Mouse (Mus musculus) CD4-positive, CD25-positive, alpha-beta regulatory T cell, adult 2 months (primary cell): Measurements from ENCODE around the gene Espn.

ENCODE experiments used
- DNase-seq: peaks from one replicate; pipeline ENCODE4 v3.0.0-alpha.2; 2012; ENCODE audit warnings: low read depth, low spot score

Espn gene

GRCm38 (mm10) chr4:152125161-152126025 is 26.8 kb downstream of the Espn start:
- peak; percentile 74 for DNase-seq

GRCm38 (mm10) chr4:152124361-152124961 is 27.7 kb downstream of the Espn start:
- DNase-seq, result peak; percentile 66

GRCm38 (mm10) chr4:152121183-152121505 is 31.0 kb downstream of the Espn start:
- no peak for DNase-seq

- DNase-seq, result peak; percentile 88
Observed at GRCm38 (mm10) chr4:152120311-152121182, 31.6 kb downstream of the Espn start.

- peak; percentile 84 for DNase-seq
Observed at GRCm38 (mm10) chr4:152119396-152120292, 32.5 kb downstream of the Espn start.

GRCm38 (mm10) chr4:152117538-152117937 is 34.6 kb downstream of the Espn start:
- peak; percentile 56 for DNase-seq

GRCm38 (mm10) chr4:152115921-152116612 is 36.1 kb downstream of the Espn start, which contains the start of gene Tnfrsf25:
Gene Tnfrsf25, plus strand, starts transcription at chr4:152115934.
- peak; percentile 74 for DNase-seq

- DNase-seq, result no peak
Observed at GRCm38 (mm10) chr4:152114080-152114479, 38.1 kb downstream of the Espn start.

GRCm38 (mm10) chr4:152112329-152112728 is 39.8 kb downstream of the Espn start:
- DNase-seq, result no peak

GRCm38 (mm10) chr4:152110689-152111088 is 41.5 kb downstream of the Espn start:
- DNase-seq, result no peak

- no peak for DNase-seq
Observed at GRCm38 (mm10) chr4:152109509-152109908, 42.7 kb downstream of the Espn start.

- no peak for DNase-seq
Observed at GRCm38 (mm10) chr4:152108673-152109072, 43.5 kb downstream of the Espn start.

- peak; percentile 70 for DNase-seq
Observed at GRCm38 (mm10) chr4:152107971-152108509, 44.1 kb downstream of the Espn start.

GRCm38 (mm10) chr4:152107493-152107892 is 44.7 kb downstream of the Espn start:
- DNase-seq, result peak; percentile 69

GRCm38 (mm10) chr4:152106746-152107145 is 45.4 kb downstream of the Espn start:
- peak; percentile 60 for DNase-seq

- peak; percentile 91 for DNase-seq
Observed at GRCm38 (mm10) chr4:152103025-152103424, 49.1 kb downstream of the Espn start.

- DNase-seq, result no peak
Observed at GRCm38 (mm10) chr4:152101921-152102320, 50.2 kb downstream of the Espn start.

GRCm38 (mm10) chr4:152101081-152101653 is 51.0 kb downstream of the Espn start:
- no peak for DNase-seq

GRCm38 (mm10) chr4:152100541-152100940 is 51.6 kb downstream of the Espn start:
- DNase-seq, result no peak
